Mouse (Mus musculus) bone marrow, adult 2 months (tissue): ENCODE measurements at regions not wholly inside any gene's neighbourhood (a gene's known extent, or its start where the extent isn't known, plus 50 kb on each side); places are given as distances from the start of the nearest gene placed in this dataset.

Experiments
- CTCF ChIP-seq: fragments of 200-500 bp; IDR thresholded peaks from 2 replicates; pipeline ENCODE4 v1.5.1; 2011; ENCODE audit warnings: low read length, control low read depth; ENCODE audit not compliant: control insufficient read depth, insufficient read depth
- POLR2A ChIP-seq: fragments of 200-500 bp; IDR thresholded peaks from 2 replicates; pipeline ENCODE4 v1.6.1; 2011; ENCODE audit warnings: low read depth, mild to moderate bottlenecking, control low read depth, low read length, borderline replicate concordance; ENCODE audit not compliant: control insufficient read depth

DNA sequence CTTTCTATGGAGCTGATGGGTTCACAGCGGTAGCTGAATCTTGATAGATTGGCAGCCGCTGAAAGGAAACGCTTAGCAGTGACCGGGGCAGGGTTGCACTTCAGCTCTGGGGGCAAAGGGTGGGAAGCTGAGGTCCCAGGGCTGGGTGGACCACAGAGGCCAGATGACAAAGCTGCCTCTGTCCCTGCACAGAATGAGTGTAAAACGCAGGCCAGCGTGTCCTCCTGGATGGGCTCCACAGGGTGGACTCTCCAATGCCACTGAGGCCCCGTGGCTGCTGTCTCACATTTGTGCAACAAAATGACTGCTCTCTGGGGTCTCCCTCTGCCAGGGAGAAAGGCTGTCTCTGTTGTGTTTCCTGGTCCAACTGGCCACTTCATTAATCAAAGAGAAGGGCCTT lies 179.8 kb downstream of the Tshz3 start:
- TF ChIP-seq CTCF (no peak), POLR2A (no peak)
